Mouse (Mus musculus) Muller cell, postnatal 12 days (primary cell): ENCODE data around the gene Lekr1.
"Not testable (repeated sequence)": the region's sequence is repeated elsewhere in the genome, so short reads cannot be mapped to it uniquely, and the experiment has no call there.

Experiments used
- DNase-seq: peaks from one replicate; pipeline ENCODE4 v3.0.0-alpha.2; 2015; ENCODE audit errors: inconsistent ontology term

Gene Lekr1

DNA sequence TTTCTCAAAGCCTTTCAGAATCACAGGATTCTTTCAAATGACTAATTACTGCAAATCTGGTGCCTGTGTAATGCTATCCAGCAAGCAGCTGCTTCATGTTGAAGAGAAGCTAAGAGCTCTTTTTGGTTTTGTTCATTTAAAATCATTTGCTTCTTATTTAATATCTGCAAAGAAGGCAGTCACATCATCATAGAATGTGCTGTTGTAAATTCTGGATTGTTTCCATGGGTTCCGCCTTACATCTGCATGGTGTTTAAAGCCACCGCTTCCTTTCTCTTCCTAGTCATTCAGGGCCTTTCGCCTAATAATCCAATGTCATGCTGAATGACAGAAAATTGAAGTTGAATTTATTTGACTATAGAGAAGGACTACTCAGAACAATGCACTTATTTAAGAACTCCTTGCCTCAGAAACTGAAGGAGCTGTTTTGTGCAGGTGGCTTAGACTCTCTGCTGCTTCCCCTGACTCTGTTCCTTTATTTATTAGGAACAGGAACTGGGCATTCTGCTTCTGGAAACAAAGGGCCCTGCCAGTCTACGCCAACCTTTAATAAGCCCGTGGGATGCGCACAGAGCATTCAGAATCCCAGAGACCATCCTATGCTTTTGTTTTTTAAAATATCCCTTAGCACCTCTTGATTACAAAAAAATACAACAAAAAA lies 101.3 kb downstream of the Lekr1 start:
- DNase-seq, result peak; percentile 50

DNA sequence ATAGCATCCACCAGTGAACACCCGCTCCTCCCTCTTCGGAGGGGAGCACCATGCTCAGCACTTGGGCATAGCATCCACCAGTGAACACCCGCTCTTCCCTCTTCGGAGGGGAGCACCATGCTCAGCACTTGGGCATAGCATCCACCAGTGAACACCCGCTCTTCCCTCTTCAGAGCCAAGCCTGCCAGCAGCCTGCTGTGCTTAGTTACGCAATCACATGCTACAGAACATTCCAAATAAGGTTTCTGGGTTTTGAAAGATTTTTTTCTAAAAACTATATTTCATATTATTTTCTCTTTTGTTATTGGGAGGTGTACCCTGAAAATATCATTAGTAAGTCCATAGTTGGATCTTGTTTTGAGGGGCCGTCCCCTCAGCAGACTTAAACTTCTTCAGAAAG lies 103.6 kb downstream of the Lekr1 start:
- not testable (repeated sequence) for DNase-seq

DNA sequence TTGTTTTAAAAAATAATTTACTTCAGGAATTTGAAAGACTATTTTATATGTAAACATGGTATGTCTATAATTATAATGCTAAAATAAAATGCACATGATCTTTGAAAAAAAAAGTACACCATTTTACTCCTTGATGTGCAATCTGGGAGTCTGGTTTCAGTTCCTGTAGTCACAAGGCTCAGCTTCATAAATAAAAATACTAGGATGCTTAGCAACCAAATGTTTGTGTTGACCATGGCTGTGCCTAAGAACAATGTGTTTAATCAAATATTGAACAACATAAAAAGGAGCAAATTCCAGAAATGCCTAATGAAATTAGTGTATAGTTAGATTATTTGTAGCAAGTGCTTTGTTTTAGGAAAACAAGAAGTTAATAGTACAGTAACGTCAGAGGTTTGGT lies 107.9 kb downstream of the Lekr1 start:
- DNase-seq, result peak; percentile 80

DNA sequence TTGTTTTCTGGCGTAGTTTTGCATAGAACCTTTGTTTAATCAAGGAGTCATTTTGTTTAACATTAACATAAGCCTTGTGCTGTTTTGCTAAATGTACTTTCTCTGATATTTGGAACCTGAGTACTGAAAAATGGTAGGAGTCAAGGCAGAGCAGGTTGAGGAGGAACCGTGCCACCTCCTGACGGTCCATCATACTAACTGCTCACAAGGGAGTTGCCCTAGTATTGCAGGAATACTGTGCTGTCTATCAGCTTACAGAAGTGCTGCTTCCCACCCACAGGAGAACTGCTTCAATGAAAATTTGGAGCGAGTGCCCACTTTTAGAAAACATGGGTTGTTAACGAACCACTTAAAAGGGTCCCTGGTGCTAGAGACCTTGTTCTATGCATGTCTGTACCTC lies 109.1 kb downstream of the Lekr1 start:
- no peak for DNase-seq

DNA sequence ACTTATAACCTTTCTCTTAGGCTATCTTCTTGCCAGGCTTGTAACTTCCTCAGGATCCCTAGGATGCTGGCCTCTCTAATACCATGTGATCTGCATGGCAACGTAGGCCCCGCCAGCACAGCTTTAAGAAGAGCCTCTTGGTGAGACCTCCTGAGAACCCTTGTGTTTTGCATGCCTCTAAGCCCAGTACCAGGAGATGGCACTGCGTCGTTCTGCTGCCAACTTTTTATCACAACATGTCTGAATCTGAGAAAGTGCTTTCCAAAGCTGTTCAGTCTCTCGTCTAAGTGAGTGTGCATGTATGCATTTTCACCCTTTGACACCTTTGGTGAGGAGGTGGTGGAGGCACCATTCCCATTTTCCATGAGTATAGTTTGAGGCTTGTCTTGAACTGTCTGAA lies 116.2 kb downstream of the Lekr1 start:
- DNase-seq, result no peak

DNA sequence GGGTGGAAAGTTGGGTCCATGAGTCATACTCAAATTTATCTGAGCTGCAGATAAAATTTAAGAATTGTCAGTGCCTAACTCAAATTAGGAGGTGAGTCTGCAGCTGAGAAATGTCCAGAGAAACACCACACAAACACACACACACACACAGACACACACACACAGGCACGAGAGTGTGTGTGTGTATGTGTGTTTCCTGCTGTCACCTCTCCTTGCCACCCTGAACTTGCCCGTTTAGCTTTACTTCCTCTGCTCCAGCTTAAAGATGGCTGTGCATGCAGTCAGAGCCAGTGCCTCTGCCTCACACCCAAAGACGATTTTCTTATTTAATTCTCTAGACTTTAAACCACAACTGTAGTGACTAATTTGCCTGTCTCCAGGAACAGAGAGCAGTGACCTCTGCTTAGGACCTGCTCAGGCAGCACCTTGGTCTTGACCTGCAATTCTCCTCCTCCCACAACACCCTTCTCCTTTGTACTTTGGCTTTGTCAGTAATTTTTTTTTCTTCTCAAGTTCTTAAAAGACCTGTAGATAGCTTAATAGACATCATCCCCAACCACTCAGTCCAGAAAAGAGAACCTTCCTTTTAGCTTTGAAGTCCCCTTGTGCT lies 124.2 kb downstream of the Lekr1 start:
- no peak for DNase-seq

DNA sequence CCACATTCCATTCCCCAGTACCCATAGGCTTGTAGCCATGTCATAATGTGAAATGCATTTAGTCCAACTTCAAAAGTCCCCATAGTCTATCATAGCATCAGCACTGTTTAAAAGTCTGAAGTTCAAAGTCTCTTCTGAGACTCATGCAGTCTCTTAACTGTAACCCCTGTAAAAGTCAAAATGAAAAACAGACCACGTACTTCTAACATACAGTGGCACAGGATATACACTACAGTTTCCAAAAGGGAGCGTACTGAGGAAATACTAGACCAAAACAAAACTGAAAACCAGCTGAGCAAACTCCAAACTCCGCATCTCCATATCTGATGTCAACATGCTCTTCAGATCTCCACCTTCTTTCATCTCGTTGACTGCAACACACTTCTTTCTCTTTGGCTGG lies 127.5 kb downstream of the Lekr1 start:
- DNase-seq, result no peak

DNA sequence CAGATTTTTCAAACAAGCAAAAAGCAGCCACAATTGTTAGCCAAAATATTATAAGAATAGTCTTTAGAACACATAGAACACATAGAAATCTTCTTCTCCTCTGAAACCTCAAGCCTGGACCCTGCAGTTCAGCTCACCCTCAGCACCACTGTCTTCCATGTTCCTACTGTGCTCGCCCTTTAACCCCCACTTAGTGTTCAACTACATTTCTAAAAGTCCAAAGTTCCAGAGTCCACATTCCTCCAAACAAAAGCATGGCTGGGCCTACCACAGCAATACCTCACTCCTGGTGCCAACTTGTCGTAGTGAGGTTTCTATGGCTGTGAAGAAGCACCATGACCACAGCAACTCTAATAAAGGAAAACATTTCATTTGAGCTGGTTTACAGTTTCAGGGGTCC lies 128.7 kb downstream of the Lekr1 start:
- DNase-seq, result no peak

DNA sequence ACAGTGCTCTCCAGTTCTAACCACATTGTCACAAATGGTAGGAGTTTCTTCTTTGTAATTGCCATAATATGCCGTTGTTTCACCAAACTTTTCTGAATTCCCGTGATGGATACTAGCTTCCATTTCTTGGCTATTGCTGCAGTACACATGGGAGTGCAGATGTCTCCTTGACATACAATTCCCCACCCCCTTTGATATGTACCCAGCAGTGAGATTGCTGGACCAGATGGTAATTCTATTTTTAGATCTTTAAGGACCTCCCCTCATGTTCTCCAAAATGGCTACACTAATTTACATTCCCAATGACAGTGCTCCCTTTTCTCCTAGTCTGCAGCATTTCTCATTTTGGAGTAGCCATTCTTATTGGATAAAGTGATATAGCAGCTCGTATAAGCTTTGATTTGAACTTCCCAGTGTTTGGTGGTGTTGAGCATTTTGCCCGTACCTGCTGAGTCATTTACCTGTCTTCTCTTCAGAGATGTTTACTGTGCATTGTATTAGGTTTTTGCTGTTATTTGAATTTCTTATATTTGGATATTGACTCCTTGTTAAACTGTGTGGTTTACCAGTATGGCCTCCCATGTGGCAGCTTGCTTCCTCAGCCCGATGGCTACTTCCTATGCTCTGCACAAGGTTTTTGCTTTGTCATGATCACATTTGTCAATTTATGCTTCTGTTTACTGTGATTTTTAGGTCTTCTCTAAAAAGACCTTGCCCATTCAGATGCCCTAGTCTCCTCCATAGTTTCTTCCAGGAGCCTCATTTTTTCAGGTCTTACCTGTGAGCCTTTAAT lies 131.5 kb downstream of the Lekr1 start:
- no peak for DNase-seq

DNA sequence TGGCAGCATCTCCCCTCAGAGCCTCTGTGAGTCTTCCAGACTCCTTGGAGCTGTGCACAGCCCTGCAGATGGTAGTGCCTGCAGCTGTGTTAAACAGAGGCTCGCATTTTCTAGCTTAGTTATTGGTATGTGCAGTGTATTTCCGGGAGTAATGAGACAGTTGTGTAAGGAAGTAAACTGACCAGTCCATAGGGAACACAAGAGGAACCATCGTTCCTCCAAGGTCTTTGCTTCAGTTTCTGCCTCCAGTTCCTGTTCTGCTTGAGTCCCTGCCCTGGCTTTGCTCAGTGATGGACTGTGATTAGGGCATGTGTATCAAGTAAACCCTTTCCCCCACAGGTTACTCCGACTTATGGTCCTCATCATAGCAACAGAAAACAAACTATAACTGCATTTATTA lies 134.9 kb downstream of the Lekr1 start:
- no peak for DNase-seq

DNA sequence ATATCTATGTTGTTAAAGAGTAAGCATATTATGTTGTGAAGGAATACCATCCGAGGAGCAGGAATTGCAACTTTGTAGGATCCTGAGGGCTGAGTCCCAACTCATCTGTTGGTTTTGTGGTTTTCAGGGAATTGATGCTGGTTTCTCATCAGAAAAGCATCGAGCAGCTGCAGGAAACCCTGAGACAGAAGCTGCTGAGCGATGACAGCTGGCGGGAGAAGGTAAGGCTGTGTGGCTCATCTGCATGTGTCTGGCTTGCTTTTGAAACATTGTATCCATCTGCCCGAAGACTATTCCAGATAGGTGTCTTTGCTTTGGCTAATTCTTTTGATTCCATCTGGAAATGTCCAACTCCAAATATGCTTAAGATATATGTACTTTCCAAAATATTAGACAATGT lies 136.2 kb downstream of the Lekr1 start:
- DNase-seq, result no peak

DNA sequence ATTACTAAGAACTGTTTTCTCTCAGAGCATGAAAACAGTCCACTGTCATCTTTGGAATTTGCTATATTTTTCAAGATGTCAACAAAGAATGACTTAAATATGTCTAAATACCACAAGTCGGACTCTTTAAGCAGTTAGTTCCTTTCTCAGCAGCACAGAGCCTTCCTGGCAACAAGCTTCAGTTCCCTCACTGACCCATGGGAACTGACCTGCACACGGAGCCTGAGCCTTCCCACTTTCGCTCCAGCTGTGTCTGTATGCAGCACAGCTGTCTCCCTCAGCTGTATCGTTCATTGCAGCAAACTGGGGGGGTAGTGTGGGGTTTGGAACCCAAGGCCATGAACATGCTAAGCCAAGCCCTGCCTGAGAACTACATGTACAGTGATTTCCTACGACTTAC lies 136.8 kb downstream of the Lekr1 start:
- no peak for DNase-seq

DNA sequence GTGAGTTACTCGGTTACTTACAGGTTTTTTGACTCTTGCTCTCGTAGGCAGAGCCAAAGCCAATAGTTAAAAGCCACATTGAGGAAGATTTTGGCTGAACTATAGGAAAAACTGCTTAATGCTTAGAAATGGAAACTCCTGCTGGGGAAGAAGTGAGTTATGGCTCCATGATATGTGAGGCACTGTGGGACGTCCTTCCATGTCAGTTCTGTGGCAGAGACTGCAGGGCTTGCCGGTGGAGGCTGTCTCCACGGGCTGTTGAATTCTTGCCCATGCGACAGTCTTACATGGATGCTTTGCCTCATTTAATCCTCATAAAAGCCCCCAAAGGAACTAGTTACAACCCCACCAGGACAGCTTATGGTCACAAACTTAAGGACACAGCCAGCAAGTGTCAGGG lies 148.9 kb downstream of the Lekr1 start:
- DNase-seq, result no peak

DNA sequence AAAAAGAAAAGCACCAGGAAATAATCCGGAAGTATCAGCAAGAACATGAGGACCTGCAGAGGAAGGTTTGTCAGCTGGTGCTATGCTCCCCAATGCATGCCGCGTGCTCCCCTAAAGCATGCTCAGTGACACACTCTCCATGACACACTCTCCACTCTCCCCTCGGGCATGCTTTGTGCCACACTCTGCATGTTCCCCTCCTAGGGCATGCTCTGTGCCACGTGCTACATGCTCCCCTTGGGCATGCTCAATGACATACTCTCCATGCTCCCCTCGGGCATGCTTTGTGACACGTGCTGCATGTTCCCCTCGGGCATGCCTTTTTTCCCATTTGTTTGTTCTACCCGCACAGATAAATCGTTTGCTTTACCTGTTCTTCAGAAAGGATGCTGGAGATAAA lies 150.0 kb downstream of the Lekr1 start:
- DNase-seq, result no peak

DNA sequence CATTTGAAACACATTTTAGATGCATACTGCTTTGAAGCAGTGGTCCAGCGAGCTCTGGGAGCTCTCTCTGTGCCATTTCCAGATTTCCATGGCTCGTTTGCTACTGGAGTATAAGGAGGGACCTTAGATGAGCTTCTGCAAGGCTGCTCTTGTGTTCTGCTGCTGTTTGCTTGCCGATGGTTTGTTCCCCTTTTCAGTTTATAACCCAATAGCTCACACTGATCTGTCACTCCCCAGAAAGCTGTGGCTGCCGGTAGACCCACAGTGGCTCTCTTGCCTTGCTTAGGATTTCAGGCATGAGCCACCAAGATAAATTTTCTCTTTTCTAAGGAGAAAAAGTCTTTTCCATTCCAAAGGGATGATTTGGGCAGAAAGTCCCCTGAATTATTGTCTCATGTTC lies 152.6 kb downstream of the Lekr1 start:
- no peak for DNase-seq

DNA sequence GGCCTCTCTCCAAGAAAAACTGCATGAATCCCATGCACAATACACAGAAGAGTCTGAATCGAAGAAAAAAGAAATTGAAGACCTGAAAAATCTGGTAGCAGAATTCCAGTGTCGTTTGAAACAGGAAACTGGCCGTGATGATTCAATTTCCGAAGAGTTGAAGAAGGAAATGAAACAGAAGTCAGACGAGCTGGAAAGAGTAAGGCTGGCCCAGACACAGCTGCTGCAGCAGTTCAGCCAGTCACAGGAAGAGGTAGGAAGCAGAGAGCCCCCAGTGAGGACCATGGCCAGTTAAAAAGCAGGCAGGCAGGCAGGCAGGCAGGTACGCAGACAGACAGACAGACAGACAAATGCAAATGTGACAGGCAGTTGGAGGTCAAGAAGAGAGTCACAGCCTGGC lies 153.8 kb downstream of the Lekr1 start:
- no peak for DNase-seq

DNA sequence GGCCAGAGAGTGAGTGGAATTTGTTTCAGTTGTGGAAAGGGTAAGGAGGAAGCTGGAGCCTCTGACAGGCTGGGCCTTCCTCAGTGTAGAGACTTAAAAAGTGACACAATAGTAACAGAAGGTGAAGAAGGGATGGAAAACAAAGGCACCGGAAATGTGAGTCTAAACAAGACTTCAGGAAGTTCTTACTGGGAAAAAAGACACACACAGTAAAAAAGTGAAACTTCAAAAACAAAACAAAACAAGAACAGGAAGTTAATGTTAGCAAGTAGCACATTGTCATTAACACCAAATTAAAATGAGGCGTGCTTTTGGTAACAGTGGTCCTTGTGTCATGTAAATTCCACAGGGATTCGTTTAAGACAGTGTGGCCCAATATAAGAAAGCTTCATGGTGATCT lies 158.9 kb downstream of the Lekr1 start:
- DNase-seq, result no peak

DNA sequence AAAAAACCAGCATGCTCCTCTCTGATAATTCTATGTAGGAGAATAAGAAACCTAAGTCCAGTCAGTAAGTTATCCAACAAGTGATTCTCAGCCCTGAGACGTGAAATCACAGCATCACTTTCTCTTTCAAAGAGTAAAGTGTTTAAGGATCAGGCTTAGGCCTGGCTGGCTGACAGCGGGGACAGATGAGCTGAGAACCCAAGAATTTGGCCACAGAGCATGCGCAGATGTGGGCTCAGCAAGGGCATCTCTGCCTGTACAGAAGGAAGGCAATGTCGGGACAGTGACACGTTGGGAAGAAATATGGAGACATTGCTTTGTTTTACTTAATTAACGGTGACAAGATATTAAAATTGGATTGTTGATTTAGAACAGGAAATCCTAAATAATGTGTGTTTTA lies 160.7 kb downstream of the Lekr1 start:
- no peak for DNase-seq

DNA sequence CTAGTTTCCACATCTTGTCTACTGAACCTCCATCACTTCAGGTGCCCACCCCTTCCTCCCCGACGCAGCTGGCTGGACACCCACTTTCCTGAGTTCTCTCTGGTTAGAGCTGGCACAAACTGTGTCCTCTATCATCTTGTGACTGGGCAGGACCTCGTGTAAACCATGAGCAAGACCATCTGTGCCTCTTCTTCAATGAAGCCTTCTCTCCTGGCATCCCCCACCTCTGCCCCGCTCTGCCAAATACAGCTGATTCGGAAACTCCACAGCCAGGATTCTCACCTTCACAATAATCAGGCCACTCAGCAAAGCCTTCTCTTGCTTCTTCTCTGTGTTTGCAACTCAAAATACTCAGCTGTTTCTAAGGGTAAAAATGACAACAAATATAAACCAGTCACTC lies 161.4 kb downstream of the Lekr1 start:
- no peak for DNase-seq

DNA sequence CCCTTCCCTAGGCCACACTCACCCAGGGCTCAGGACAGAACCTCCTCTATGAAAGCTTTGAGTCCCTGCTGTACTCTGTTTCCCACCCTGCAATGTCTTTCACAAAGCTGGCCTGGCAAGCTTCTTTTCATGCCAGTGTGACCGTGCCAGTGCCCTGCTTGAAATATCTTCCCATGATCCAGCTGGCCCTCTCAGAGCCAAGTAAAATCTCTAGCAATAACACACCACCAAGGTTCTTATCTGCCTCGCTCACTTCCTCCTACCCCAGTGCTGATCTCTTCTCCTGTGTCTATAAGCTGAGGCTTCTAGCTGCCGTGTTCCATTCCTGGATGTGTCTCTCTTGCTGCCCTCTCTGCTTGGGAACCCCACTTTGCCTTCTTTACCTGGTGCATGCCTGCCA lies 162.0 kb downstream of the Lekr1 start:
- DNase-seq, result no peak

DNA sequence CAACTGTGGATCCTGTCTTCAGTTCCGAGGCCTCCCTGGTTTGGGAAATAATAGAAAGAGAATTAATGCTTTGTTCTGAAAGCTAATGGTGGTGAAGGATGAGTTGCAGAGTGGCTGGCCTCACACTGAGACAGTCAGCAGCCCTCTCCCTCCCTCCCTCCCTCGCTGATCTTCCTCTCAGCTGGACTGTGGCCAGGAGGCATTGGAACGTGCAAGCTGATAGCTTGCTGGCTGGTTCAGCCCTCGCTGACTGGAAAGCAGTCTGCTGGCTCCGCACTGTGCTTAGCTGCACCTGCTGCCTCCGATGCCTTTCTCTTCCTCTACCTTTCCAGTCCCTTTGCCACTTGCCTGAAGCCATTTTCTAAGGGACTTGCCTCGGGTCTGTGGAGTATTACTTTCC lies 163.2 kb downstream of the Lekr1 start:
- DNase-seq, result peak; percentile 81

DNA sequence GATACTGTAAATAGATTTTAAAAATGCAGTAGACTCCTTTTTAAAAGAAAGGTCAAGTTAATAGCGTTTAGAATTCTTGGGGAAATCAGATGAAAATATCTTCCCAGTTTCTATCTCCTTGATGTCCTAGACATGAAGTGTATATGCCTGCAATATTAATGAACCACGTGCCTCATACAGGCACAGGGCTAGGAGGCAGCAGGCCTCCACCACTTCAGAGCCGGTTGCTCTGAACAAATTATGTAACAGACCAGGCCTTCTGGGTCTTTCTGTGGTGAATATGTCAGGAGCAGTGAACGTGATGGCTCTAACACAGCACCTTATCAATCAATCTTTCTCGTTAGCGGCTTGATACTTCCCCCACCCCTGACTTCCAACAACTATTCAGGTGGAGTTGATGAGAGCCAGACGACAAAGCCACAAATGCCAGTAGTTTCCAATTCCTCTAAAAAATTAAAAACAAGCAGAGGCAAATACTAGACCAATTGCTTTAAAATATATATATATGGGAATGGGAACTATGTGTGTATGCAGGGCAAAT lies 164.0 kb downstream of the Lekr1 start:
- DNase-seq, result no peak

DNA sequence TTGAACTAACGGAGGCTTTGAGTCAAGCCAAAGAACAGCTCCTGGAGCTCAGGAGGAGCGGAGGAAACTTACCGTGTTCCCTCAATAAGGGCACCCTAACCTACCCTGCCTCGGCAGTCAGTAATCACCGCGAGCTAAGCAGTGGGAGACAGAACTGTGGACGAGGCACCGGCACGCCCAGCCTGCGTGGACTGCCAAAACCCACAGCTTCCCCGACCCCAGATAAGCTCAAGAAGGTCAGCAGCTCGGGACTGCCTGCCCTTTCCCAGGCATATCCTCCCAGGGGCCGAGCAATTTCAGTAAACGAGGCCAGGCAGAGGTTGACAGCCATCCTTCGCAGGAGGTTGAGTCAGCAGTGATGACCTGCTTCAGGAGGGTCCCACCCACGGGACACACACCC lies 164.8 kb downstream of the Lekr1 start:
- DNase-seq, result no peak
